Mouse (Mus musculus) ovary, adult 10 weeks (tissue): ENCODE measurements around the gene Ring1. TPM values are rescaled to one million over a fixed set of nuclear protein-coding genes. Genes with fewer than 3 reads are reported as not detected.

Experiments
- polyA plus RNA-seq: library from polyadenylated mRNA; stranded (reverse); fragments of 350-450 nt; fragmentation: Illumina TruSeq; extraction: RNeasy Lipid Tissue Mini Kit (QIAGEN cat#74804); gene quantifications from one replicate; pipeline ENCODE4 v1.2.3, GENCODE M21; 2014

Ring1 gene
- polyA plus RNA-seq = 1.5 TPM

DNA sequence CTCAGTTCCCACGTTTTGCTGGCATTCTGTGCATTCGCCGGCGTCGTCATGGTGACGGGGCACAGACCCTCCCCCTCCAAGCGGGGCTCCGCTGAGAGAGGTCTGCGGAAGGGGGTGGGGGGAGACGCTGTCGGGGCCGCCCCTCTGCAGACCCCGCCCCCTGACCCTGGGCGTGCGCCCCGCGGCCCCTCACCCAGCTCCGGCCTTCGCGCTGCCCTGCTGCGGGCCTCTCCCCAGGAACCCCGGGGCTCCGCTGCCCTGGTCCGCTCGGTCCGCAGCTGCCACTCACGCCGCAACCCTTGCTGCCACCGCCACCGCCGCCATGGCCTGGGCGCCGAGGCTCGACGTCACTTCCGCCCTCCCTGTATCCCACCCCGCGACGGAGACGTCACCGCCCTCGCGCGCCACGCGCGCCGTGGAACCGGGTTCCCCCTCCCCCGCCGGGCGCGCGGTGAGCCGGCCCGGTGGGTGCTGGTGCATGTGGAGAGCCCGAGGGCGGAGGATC lies at the start of gene Ring1:
TSS of gene Ring1 (minus strand) at position 364 of the 505 bp plus-strand sequence.

DNA sequence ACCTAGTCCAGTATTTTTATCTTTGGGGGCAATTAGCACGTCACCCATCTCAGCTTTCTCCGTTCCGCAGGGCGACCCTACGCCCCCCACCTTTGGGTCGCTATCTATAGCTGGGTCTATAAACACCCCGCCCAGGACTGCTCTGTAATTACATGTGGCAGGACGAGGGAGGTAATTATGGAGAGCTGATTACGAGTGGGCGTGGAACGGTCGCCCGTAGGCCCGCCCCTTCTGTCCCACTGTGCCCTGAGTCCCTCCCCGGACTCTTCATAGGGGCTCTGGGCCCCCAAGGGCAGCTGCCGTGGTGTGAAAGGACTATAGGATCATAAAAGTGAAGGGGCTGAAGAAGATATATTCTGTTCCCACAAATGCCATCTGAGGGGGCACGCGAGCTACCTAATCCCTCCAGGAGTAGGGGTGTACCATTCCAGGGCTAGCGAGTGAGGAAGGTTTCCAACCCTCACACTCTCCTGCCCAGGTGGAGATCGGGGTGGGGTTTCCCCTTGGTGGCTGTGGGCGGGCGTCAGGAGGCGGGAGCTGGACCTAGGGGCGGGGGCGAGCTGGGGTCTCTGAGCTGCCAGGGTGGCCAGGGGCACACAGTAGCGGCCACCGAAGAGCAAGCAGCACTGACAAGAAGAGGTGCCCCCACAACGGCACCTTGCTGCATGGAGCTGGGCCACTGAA lies 14.5 kb upstream of the Ring1 start, which contains the start of gene Col11a2:
TSS of gene Col11a2 (plus strand) at position 560 of the 684 bp plus-strand sequence.

DNA sequence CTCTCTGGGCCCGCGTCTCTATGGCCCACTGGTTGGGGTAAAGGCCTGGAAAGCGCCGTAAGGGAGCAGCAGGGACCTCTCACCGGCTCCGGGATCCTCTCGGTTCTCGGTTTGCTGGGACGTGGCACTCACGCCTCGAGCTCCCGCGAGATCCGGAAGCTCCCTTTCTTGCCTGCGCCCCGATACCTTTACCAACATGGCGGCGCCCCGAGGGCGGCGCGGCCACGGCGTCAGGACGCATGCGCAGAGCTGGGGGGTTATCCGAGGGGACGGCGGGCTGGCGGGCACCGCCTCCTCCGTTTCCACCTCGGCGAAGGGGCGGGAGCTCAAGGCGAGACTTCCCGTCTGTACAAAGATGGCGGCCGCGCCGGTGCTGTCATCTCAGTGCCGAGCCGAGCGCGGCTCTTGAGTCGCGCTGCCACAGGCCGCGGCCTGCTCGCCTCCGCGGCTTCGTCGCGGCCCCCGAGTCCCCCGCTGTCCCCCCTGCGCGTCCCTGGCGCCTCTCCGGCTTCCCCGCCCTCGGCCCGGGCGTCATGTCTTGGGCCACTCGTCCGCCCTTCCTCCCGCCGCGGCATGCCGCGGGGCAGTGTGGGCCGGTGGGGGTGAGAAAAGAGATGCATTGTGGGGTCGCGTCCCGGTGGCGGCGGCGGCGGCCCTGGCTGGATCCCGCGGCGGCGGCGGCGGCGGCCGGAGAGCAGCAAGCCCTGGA lies 7.1 kb upstream of the Ring1 start, which contains the start of the genes Slc39a7 and Rxrb:
TSS of gene Slc39a7 (minus strand) at position 218 of the 709 bp plus-strand sequence.
TSS of gene Rxrb (plus strand) at position 348 of the 709 bp plus-strand sequence.

DNA sequence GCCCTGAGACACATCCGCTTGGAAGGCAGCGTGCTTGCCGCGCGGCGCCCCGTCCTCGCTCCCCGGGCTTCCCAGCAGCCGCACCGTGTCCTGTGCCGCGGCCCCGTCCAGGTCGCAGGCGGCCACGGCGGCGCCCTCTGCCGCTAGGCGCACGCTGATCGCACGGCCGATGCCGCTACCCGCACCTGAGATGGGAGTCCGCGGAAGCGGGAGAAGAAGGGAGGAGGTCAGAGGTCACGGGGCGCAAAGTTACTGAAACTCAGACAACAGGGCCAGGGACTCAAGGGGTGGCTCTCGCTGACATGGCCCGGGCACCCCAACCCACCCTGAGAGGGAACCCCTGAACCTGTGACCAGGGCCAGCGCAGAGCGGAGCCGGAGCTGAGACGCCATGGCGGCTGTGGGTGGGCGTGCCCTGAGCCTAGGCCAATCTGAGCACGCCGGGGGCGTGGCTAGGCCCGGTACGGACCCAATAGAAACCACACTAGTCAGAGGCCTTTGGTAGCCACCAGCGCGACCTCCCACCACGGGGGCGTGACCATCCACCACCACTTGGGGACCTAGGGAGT lies 3.3 kb upstream of the Ring1 start, which contains the start of gene H2-Ke6:
TSS of gene H2-Ke6 (minus strand) at position 405 of the 568 bp plus-strand sequence.

DNA sequence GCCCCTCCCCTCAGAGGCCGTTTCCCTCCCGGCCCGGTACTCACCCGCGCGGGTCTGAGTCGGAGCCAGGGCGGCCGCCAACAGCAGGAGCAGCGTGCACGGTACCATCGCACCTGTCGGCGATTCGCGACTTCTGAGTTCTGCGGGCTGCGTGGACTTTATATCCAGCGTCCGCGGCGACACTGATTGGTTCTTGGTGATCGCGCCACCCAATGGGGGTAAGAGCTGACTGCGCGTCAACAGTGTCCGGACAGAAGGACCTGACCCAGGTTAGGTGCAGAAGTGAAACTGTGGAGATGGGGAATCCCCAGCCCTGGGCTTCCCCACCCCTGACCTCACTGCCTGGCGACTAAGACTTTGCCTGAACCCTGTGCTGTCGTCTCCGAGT lies 24.3 kb downstream of the Ring1 start, which contains the start of gene H2-K1:
TSS of gene H2-K1 (minus strand) at position 198 of the 388 bp plus-strand sequence.

Other genes starting within 250 kb of the Ring1 start
- gene Angptl4, start 242.8 kb downstream of the Ring1 start, polyA plus RNA-seq = 5.5 TPM
- gene Kank3, start 214.2 kb downstream of the Ring1 start, polyA plus RNA-seq = 5.6 TPM
- gene Rps28, start 200.1 kb downstream of the Ring1 start, polyA plus RNA-seq = 90.3 TPM
- gene Ndufa7, start 200.1 kb downstream of the Ring1 start, polyA plus RNA-seq = 14.1 TPM
- 9.6 TPM for gene Cd320, start 181.6 kb downstream of the Ring1 start, polyA plus RNA-seq
- gene Gm7029, start 150.8 kb downstream of the Ring1 start, polyA plus RNA-seq = not detected
- gene Kifc1, start 134.0 kb downstream of the Ring1 start, polyA plus RNA-seq = 4.2 TPM
- gene Platr17, start 119.5 kb downstream of the Ring1 start, polyA plus RNA-seq = not detected
- gene Daxx, start 115.3 kb downstream of the Ring1 start, polyA plus RNA-seq = 6.0 TPM
- 33.7 TPM for gene Tapbp, start 108.8 kb downstream of the Ring1 start, polyA plus RNA-seq
- 1.7 TPM for gene Zbtb22, start 108.8 kb downstream of the Ring1 start, polyA plus RNA-seq
- gene Rgl2, start 95.1 kb downstream of the Ring1 start, polyA plus RNA-seq = 1.9 TPM
- gene Pfdn6, start 84.3 kb downstream of the Ring1 start, polyA plus RNA-seq = 15.3 TPM
- gene Wdr46, start 84.0 kb downstream of the Ring1 start, polyA plus RNA-seq = 0.74 TPM
- 0.29 TPM for gene B3galt4, start 73.2 kb downstream of the Ring1 start, polyA plus RNA-seq
- gene Vps52, start 68.9 kb downstream of the Ring1 start, polyA plus RNA-seq = 3.7 TPM
- 24.9 TPM for gene Rps18, start 68.7 kb downstream of the Ring1 start, polyA plus RNA-seq
- gene H2-K1, start 24.3 kb downstream of the Ring1 start, polyA plus RNA-seq = 77.3 TPM
- not detected for gene H2-Ke6, start 3.4 kb upstream of the Ring1 start, polyA plus RNA-seq
- gene Slc39a7, start 7.0 kb upstream of the Ring1 start, polyA plus RNA-seq = 1.2 TPM
- 1.2 TPM for gene Rxrb, start 7.1 kb upstream of the Ring1 start, polyA plus RNA-seq
- not detected for gene Col11a2, start 14.8 kb upstream of the Ring1 start, polyA plus RNA-seq
- gene H2-Oa, start 67.7 kb upstream of the Ring1 start, polyA plus RNA-seq = not detected
- not detected for gene H2-DMa, start 94.9 kb upstream of the Ring1 start, polyA plus RNA-seq
- gene Brd2, start 98.0 kb upstream of the Ring1 start, polyA plus RNA-seq = 266 TPM
- 1.1 TPM for gene H2-DMb2, start 118.6 kb upstream of the Ring1 start, polyA plus RNA-seq
- 5.0 TPM for gene H2-DMb1, start 128.4 kb upstream of the Ring1 start, polyA plus RNA-seq
- gene Tap1, start 162.9 kb upstream of the Ring1 start, polyA plus RNA-seq = 2.4 TPM
- gene Psmb9, start 163.1 kb upstream of the Ring1 start, polyA plus RNA-seq = 2.2 TPM
- 0.83 TPM for gene Psmb8, start 173.0 kb upstream of the Ring1 start, polyA plus RNA-seq
- gene Tap2, start 178.8 kb upstream of the Ring1 start, polyA plus RNA-seq = not detected
- 3.7 TPM for gene H2-Ob, start 214.2 kb upstream of the Ring1 start, polyA plus RNA-seq
- 33.0 TPM for gene H2-Ab1, start 233.0 kb upstream of the Ring1 start, polyA plus RNA-seq